Mouse (Mus musculus) erythroblast, embryonic 14.5 days (primary cell): Measurements from ENCODE around the gene Iqschfp. TPM values are rescaled to one million over a fixed set of nuclear protein-coding genes. Genes with fewer than 3 reads are reported as not detected.

ENCODE experiments used
- H3K27me3 ChIP-seq: 2 replicates; pipeline ENCODE4 v1.6.1; 2012; ENCODE audit warnings: inconsistent platforms; ENCODE audit not compliant: control insufficient read depth
- H3K36me3 ChIP-seq: 2 replicates; pipeline ENCODE4 v1.6.1; 2012; ENCODE audit warnings: mild to moderate bottlenecking, inconsistent platforms; ENCODE audit not compliant: control insufficient read depth
- H3K4me1 ChIP-seq: 2 replicates; pipeline ENCODE4 v1.6.1; 2012; ENCODE audit warnings: inconsistent platforms; ENCODE audit not compliant: control insufficient read depth
- H3K4me3 ChIP-seq: replicated peaks from 2 replicates; pipeline ENCODE3; 2012; ENCODE audit warnings: moderate library complexity, mild to moderate bottlenecking, inconsistent platforms
- H3K9me3 ChIP-seq: 2 replicates; pipeline ENCODE4 v1.6.1; 2012; ENCODE audit warnings: low read length, inconsistent platforms, mixed read lengths; ENCODE audit not compliant: control insufficient read depth
- GATA1 ChIP-seq: IDR thresholded peaks from 2 replicates; pipeline ENCODE4 v1.6.1; 2012; ENCODE audit warnings: low read length, inconsistent platforms, mixed read lengths
- TAL1 ChIP-seq: IDR thresholded peaks from 3 replicates; pipeline ENCODE4 v1.6.1; 2012; ENCODE audit warnings: low read length, inconsistent platforms, mixed read lengths
- polyA plus RNA-seq: library from polyadenylated mRNA; stranded (reverse); fragments of >175 nt; gene quantifications from 2 replicates; pipeline ENCODE4 v1.2.3, GENCODE M21; 2012

The Iqschfp gene
- polyA plus RNA-seq, 1 experiment = not detected

- no peak for TF ChIP-seq TAL1
- TF ChIP-seq GATA1 = no peak
- H3K9me3 ChIP-seq = no peaks in the 10 kb centered on the region
- no peak overlapping the region for H3K4me3 ChIP-seq
- H3K36me3 ChIP-seq = no peaks in the 10 kb centered on the region
- no peaks in the 10 kb centered on the region for H3K27me3 ChIP-seq
- peaks cover 19% of the 10 kb centered on the region for H3K4me1 ChIP-seq
Observed at GRCm38 (mm10) chr3:68514717-68515116, 622.7 kb downstream of the Iqschfp start.

GRCm38 (mm10) chr3:68516393-68517081, 624.5 kb downstream of the Iqschfp start:
- no peaks in the 10 kb centered on the region for H3K9me3 ChIP-seq
- H3K36me3 ChIP-seq = no peaks in the 10 kb centered on the region
- TF ChIP-seq TAL1 (no peak), GATA1 (no peak)
- H3K4me3 ChIP-seq = no peak overlapping the region
- H3K4me1 ChIP-seq = peaks cover 4% of the 10 kb centered on the region
- H3K27me3 ChIP-seq = no peaks in the 10 kb centered on the region

DNA sequence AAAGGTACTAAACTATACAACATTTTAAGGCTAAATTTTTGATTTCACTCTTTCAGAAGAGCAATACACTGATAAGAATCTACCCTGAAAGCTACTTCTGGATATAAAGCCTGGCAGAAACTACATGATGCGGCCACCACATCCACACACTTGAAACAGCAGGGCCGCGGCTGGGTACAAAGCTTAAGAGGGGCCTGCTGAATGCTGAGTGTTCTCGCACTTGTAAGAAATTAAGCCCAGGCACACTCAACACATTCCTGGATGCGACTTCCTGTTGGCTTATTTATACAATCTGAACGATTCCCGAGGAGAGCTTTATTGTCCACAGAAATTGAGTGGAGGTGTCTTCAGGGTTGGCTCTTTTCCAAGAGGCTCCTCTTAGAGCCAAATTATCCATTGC, 625.2 kb downstream of the Iqschfp start:
- Histone ChIP-seq H3K4me3 (no peak overlapping the region), H3K27me3 (no peaks in the 10 kb centered on the region), H3K36me3 (no peaks in the 10 kb centered on the region), H3K4me1 (no peaks in the 10 kb centered on the region), H3K9me3 (no peaks in the 10 kb centered on the region)
- TF ChIP-seq TAL1 = no peak
- no peak for TF ChIP-seq GATA1

- Histone ChIP-seq H3K9me3 (no peaks in the 10 kb centered on the region), H3K36me3 (no peaks in the 10 kb centered on the region), H3K4me1 (no peaks in the 10 kb centered on the region), H3K27me3 (no peaks in the 10 kb centered on the region), H3K4me3 (no peak overlapping the region)
- TF ChIP-seq GATA1 (no peak), TAL1 (no peak)
Observed at GRCm38 (mm10) chr3:68518041-68518440, 626.0 kb downstream of the Iqschfp start.

GRCm38 (mm10) chr3:68518586-68518985, 626.6 kb downstream of the Iqschfp start:
- Histone ChIP-seq H3K9me3 (no peaks in the 10 kb centered on the region), H3K4me3 (no peak overlapping the region), H3K4me1 (no peaks in the 10 kb centered on the region), H3K27me3 (no peaks in the 10 kb centered on the region), H3K36me3 (no peaks in the 10 kb centered on the region)
- no peak for TF ChIP-seq TAL1
- no peak for TF ChIP-seq GATA1

GRCm38 (mm10) chr3:68525361-68525878, 633.4 kb downstream of the Iqschfp start:
- no peak for TF ChIP-seq GATA1
- TF ChIP-seq TAL1 = no peak
- H3K4me3 ChIP-seq = no peak overlapping the region
- no peaks in the 10 kb centered on the region for H3K36me3 ChIP-seq
- no peaks in the 10 kb centered on the region for H3K9me3 ChIP-seq
- no peaks in the 10 kb centered on the region for H3K27me3 ChIP-seq
- no peaks in the 10 kb centered on the region for H3K4me1 ChIP-seq

- Histone ChIP-seq H3K4me3 (no peak overlapping the region), H3K27me3 (no peaks in the 10 kb centered on the region), H3K36me3 (no peaks in the 10 kb centered on the region), H3K4me1 (no peaks in the 10 kb centered on the region), H3K9me3 (no peaks in the 10 kb centered on the region)
- TF ChIP-seq TAL1 (no peak), GATA1 (no peak)
Observed at GRCm38 (mm10) chr3:68526416-68526815, 634.4 kb downstream of the Iqschfp start.

DNA sequence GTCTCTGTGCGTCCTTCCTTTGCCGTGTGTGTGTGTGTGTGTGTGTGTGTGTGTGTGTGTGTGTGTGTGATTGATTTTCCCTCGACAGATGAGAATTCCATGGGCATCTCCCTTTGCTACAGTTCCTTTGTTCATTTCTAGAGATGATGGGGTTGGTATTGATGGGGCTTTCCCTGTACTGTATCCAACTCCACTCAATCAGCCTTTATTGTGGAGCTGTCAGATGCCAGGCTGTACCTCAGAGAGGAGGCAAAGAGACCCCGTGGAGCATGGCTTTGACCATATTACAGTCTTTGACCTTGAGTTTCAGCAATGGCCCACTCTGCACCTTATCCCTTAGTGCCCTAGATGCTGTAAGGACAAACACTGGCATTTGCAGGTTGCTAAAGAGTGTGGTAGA, 635.1 kb downstream of the Iqschfp start:
- no peak for TF ChIP-seq TAL1
- TF ChIP-seq GATA1 = no peak
- Histone ChIP-seq H3K27me3 (no peaks in the 10 kb centered on the region), H3K9me3 (no peaks in the 10 kb centered on the region), H3K36me3 (no peaks in the 10 kb centered on the region), H3K4me1 (no peaks in the 10 kb centered on the region), H3K4me3 (no peak overlapping the region)

DNA sequence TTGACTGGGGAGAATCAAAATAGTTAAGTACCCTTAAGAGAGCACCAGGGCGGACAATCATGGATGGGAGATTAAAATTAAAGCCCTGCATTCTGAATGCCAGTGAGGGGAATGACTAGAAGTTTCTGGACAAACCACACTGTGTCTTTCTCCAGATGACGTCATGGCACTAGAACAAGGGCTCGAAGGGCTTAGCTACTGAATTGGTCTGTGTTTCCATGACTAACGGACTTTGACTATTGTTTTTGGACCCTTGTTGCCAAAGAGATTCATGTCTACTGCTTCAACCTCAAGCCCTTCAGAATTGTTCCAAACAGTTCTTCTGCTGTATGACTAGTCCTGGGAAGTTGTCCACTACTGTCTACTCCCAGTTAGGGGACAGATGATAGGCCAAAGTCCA, 639.9 kb downstream of the Iqschfp start:
- Histone ChIP-seq H3K4me1 (no peaks in the 10 kb centered on the region), H3K36me3 (no peaks in the 10 kb centered on the region), H3K9me3 (no peaks in the 10 kb centered on the region), H3K4me3 (no peak overlapping the region), H3K27me3 (no peaks in the 10 kb centered on the region)
- TF ChIP-seq TAL1 (no peak), GATA1 (no peak)

- Histone ChIP-seq H3K9me3 (no peaks in the 10 kb centered on the region), H3K4me3 (no peak overlapping the region), H3K4me1 (no peaks in the 10 kb centered on the region), H3K27me3 (no peaks in the 10 kb centered on the region), H3K36me3 (no peaks in the 10 kb centered on the region)
- TF ChIP-seq TAL1 (no peak), GATA1 (no peak)
Observed at GRCm38 (mm10) chr3:68534571-68535051, 642.6 kb downstream of the Iqschfp start.
